Mouse (Mus musculus) testis, adult 2 months (tissue): Measurements from ENCODE around the gene Bmp7. TPM values are rescaled to one million over a fixed set of nuclear protein-coding genes. Genes with fewer than 3 reads are reported as not detected.

ENCODE experiments used
- H3K27ac ChIP-seq: fragments of 200-500 bp; 2 replicates; pipeline ENCODE4 v1.5.1; 2012; ENCODE audit warnings: low read depth, low read length; ENCODE audit not compliant: control insufficient read depth, insufficient read depth
- H3K27me3 ChIP-seq: fragments of 200-500 bp; 2 replicates; pipeline ENCODE4 v1.6.1; 2012; ENCODE audit warnings: mild to moderate bottlenecking, low read length, moderate library complexity; ENCODE audit not compliant: control insufficient read depth, insufficient read depth
- H3K36me3 ChIP-seq: fragments of 200-500 bp; 2 replicates; pipeline ENCODE4 v1.6.1; 2012; ENCODE audit warnings: mild to moderate bottlenecking, low read length; ENCODE audit not compliant: control insufficient read depth, insufficient read depth
- H3K4me1 ChIP-seq: fragments of 200-500 bp; 2 replicates; pipeline ENCODE4 v1.6.1; 2012; ENCODE audit warnings: low read length; ENCODE audit not compliant: control insufficient read depth, insufficient read depth
- H3K4me3 ChIP-seq: fragments of 200-500 bp; 2 replicates; pipeline ENCODE4 v1.5.1; 2012; ENCODE audit warnings: low read depth, mild to moderate bottlenecking, low read length, moderate library complexity, mixed read lengths; ENCODE audit not compliant: control insufficient read depth
- CTCF ChIP-seq: fragments of 200-500 bp; IDR thresholded peaks from 2 replicates; pipeline ENCODE4 v1.5.1; 2012; ENCODE audit warnings: low read depth, mild to moderate bottlenecking, inconsistent platforms, low read length, moderate library complexity; ENCODE audit not compliant: control insufficient read depth, insufficient read depth, insufficient replicate concordance
- POLR2A ChIP-seq: fragments of 200-500 bp; IDR thresholded peaks from 2 replicates; pipeline ENCODE4 v1.6.1; 2012; ENCODE audit warnings: low read depth, mild to moderate bottlenecking, inconsistent platforms, low read length, moderate library complexity; ENCODE audit not compliant: control insufficient read depth
- polyA plus RNA-seq: library from polyadenylated mRNA; depleted of rRNA; stranded (reverse); fragments of >200 nt; gene quantifications from 2 replicates; pipeline ENCODE4 v1.2.3, GENCODE M21; 2012

Gene Bmp7
- polyA plus RNA-seq, 1 experiment, result 2.4 TPM

- Histone ChIP-seq H3K27me3 (no peaks in the 10 kb centered on the region), H3K27ac (no peak overlapping the region), H3K4me1 (peaks cover 5% of the 10 kb centered on the region), H3K4me3 (no peak overlapping the region), H3K36me3 (no peaks in the 10 kb centered on the region)
- no peak for TF ChIP-seq POLR2A
- no peak for TF ChIP-seq CTCF
These were observed 35.0 kb upstream of the Bmp7 start for GRCm38 (mm10) chr2:172975159-172975558.

- Histone ChIP-seq H3K27me3 (no peaks in the 10 kb centered on the region), H3K27ac (no peak overlapping the region), H3K4me1 (peaks cover 5% of the 10 kb centered on the region), H3K36me3 (no peaks in the 10 kb centered on the region), H3K4me3 (no peak overlapping the region)
- no peak for TF ChIP-seq POLR2A
These were observed 34.6 kb upstream of the Bmp7 start for GRCm38 (mm10) chr2:172974701-172975100.

- no peaks in the 10 kb centered on the region for H3K36me3 ChIP-seq
- no peak for TF ChIP-seq CTCF
- TF ChIP-seq POLR2A, result no peak
- H3K27ac ChIP-seq, result no peak overlapping the region
- no peaks in the 10 kb centered on the region for H3K27me3 ChIP-seq
- H3K4me3 ChIP-seq, result no peak overlapping the region
- H3K4me1 ChIP-seq, result peaks cover 4% of the 10 kb centered on the region
These were observed 33.9 kb upstream of the Bmp7 start for GRCm38 (mm10) chr2:172973806-172974565.

DNA sequence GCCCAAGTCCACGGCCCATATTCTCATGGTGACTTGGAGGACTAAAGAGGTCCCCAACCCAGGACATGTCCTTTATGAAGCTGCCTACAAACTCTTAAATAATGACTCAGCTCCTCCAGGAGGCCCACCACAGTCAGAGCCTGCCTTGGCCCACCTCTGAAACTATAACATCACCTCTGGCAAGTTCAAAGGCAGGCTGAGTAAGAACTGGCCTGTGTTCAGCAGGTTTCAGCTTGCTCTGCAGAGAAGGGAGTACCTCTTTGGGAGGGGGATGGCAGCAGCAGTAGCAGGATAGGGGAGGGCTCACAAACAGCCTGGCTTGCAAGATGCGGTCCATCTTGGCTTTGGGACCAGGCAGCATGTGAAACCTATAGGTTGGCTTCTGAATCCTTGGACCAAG is 31.7 kb upstream of the Bmp7 start:
- no peak overlapping the region for H3K4me3 ChIP-seq
- H3K27ac ChIP-seq, result no peak overlapping the region
- no peaks in the 10 kb centered on the region for H3K27me3 ChIP-seq
- TF ChIP-seq CTCF, result no peak
- TF ChIP-seq POLR2A, result no peak
- no peaks in the 10 kb centered on the region for H3K4me1 ChIP-seq
- H3K36me3 ChIP-seq, result no peaks in the 10 kb centered on the region

DNA sequence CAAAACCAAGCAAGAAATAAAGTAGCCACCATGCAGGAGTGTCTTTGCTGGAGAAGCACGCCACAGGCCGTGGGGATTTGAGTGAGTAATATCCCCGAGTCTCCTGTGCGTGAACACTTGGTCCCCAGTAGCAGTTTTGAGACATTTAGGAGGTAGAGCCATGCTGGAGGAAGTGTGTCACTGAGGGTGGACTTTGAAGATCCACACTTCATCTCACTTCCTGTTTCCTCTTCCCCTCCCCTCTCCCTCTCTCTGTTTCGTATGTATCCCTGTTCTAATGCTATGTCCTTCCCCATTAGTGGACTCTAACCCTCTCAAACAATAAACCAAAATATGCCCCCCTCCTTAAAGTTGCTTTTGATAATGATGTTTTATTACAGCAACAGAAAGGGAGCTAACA is 26.4 kb upstream of the Bmp7 start:
- H3K27me3 ChIP-seq, result no peaks in the 10 kb centered on the region
- H3K4me3 ChIP-seq, result no peak overlapping the region
- H3K27ac ChIP-seq, result no peak overlapping the region
- peaks cover 4% of the 10 kb centered on the region for H3K4me1 ChIP-seq
- TF ChIP-seq POLR2A (no peak), CTCF (no peak)
- H3K36me3 ChIP-seq, result no peaks in the 10 kb centered on the region

GRCm38 (mm10) chr2:172965249-172965648 is 25.1 kb upstream of the Bmp7 start:
- no peaks in the 10 kb centered on the region for H3K36me3 ChIP-seq
- TF ChIP-seq CTCF, result no peak
- no peak for TF ChIP-seq POLR2A
- no peaks in the 10 kb centered on the region for H3K27me3 ChIP-seq
- H3K4me3 ChIP-seq, result no peak overlapping the region
- peaks cover 4% of the 10 kb centered on the region for H3K4me1 ChIP-seq
- H3K27ac ChIP-seq, result no peak overlapping the region

- Histone ChIP-seq H3K36me3 (no peaks in the 10 kb centered on the region), H3K27me3 (no peaks in the 10 kb centered on the region), H3K4me1 (peaks cover 4% of the 10 kb centered on the region), H3K4me3 (no peak overlapping the region), H3K27ac (no peak overlapping the region)
- TF ChIP-seq POLR2A, result no peak
- TF ChIP-seq CTCF, result no peak
These were observed 21.1 kb upstream of the Bmp7 start for GRCm38 (mm10) chr2:172961211-172961610.

DNA sequence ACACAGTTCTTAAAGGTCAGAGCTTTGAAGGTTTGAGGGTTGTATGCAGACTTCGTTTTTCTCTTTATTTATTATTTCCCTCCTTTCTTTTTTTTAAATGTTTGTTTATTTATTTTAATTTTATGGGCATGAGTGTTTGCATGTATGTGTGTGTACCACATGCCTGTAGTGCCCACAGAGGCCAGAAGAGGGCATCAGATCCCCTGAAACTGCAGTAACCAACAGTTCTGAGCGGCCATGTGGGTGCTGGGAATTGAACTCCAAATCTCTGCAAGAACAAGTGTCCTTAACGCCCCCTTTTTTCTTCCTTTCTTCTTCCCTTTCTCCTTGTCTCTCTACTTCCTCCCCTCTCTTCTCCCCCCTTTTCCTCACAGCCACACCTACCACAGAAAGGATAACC is 20.2 kb upstream of the Bmp7 start:
- Histone ChIP-seq H3K4me3 (no peak overlapping the region), H3K36me3 (no peaks in the 10 kb centered on the region), H3K4me1 (peaks cover 3% of the 10 kb centered on the region), H3K27me3 (no peaks in the 10 kb centered on the region), H3K27ac (no peak overlapping the region)
- TF ChIP-seq CTCF (0 out of 2 replicates have a peak, but pooled peaks have one; percentile 13), POLR2A (no peak)
